Mouse (Mus musculus): ENCODE results near the gene Zfyve28.

The Zfyve28 gene

DNA sequence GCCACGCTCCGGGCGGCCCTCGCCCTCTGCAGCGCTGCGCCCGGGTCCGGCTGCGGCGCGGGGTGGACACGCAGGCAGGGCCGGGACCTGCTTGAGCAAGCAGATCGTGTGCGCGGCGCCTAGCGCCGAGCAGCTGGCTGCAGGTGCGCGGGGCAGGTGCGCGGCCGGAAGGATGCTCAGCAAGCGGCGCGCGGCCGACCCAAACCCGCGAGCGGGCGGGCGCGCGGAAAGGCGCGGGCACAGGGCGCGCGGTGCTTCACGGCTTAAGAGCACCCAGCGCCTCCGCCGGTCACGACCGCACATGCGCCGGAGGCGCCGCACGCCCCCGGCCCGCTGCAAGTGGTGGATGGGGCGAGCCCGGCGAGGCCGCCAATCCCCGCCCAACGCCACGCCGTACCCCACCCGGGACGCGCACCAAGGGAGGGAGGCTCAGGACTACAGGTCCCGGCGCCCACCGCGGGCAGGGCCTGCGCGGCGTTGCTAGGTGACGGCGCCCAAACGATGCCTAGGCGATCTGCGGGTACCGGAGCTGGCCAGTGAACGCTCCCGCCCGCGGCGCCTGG, at the start of gene Zfyve28, which contains the start of gene Cfap99:
Zfyve28 (minus strand) TSS at position 296 of the 563 bp plus-strand sequence.
Cfap99 (plus strand) TSS at position 447 of the 563 bp plus-strand sequence.
- peak; percentile 94 for DNase-seq (ENCODE audit: low spot score)

DNA sequence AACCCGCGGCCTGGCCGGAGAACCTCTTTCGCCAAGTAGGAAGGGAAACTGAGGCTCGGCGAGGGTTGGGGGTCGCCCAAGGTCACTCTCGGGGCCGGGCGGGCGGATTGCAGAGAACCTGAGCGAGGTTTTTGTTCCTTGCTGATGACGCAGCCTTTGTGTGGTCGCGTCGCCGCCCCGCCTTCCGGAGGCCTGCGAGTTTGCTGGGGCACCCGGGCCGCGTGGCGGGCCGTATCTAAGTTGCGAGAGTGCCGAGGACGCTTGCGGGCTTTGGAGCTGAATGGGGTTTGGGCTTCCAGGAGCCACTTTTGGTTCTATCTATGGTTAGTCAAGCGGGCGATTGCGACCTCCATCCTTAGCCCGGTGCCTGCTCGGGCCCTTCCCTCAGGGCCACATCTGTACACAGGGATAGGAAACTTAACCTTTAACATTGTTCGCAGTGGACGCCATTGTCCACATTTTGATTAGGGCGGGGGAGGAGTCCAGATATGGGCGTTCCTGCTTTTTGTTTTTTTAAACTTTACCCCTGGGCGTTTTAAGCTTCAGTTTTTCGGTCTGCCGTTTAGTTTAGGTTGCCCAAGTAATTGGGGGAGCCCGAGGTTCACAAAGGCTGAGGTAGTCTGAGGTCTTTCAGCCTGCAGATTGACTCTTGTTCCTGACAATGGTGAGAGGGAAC, 48.7 kb upstream of the Zfyve28 start:
- DNase-seq (ENCODE audit: low spot score) = peak; percentile 67

DNA sequence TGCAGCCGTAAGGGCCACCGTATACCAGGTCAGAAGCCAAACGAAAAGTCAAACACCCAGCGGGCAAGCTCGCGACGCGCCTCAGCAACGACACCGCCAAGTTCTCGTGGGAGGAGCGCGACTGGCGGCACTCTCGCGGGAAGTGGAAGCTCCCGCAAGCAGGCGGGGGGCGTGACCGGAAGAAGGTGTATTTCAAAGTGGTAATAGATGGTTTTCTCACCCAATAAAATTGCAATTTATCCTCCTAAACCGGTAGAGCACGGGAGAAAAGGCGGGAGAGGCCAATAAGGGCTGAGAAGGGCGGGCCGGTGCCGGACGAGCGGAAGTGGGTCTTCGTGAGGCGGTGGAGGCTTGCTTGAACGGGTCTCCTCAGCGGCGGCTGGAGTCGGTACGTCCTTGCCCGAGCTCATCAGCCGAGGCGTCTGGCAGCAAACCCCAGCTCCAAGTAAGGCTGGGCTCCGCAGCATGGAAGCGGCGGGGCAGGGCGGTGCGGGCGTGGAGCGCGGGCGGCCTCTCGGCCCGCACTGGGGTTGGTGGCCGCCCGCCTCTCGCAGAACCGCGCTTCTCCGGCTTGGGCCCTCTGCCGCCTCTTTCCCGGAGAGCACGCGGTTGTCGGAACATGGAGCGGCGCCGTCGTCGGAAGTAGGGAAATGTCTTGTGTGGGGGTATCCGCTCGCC, 48.0 kb upstream of the Zfyve28 start, which contains the start of gene Rnf4:
Rnf4 (plus strand) TSS at position 193 of the 678 bp plus-strand sequence.
- DNase-seq (ENCODE audit: low spot score) = peak; percentile 99

- no peak for DNase-seq (ENCODE audit: low spot score)
Measured at GRCm38 (mm10) chr5:34335539-34336096, 47.4 kb upstream of the Zfyve28 start.

GRCm38 (mm10) chr5:34334081-34334480, 45.8 kb upstream of the Zfyve28 start:
- no peak for DNase-seq (ENCODE audit: low spot score)

DNA sequence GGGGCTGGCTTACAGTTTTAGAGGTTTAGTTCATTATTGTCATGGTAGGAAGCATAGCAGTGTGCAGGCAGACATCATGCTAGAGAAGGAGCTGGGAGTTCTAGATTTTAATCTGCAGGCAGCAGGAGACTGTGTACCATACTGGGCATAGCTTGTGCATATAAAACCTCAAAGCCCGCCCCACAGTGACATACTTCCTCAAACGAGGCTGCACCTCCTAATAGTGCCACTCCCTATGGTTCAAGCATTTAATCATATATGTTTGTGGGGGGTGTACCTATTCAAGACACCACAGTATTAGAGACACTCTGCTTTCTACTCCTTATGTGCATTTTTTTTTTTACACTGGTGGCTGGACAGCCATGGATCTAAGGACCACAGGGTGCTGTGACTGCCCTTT, 41.9 kb upstream of the Zfyve28 start:
- DNase-seq (ENCODE audit: low spot score) = no peak

GRCm38 (mm10) chr5:34326875-34327576, 38.8 kb upstream of the Zfyve28 start:
- DNase-seq (ENCODE audit: low spot score) = peak; percentile 37

GRCm38 (mm10) chr5:34326249-34326691, 38.0 kb upstream of the Zfyve28 start:
- peak; percentile 12 for DNase-seq (ENCODE audit: low spot score)

DNA sequence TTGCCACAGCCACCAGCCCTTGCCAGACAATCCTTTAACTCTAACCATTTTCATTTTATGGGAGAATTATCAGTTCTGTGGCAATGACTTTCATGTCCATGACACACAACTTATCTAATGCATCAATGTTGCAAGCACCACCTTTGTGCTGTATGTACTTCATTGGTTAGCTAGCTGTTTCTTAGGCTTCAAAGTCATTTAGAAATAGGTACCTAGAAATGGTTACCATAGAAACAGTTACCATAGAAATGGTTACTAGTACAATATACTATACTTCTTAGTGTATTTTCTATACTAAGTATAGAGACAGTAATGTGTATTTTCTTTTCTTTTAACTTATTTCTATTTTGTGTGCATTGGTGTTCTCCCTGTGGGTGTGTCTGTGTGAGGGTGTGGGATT, 37.0 kb upstream of the Zfyve28 start:
- no peak for DNase-seq (ENCODE audit: low spot score)

DNA sequence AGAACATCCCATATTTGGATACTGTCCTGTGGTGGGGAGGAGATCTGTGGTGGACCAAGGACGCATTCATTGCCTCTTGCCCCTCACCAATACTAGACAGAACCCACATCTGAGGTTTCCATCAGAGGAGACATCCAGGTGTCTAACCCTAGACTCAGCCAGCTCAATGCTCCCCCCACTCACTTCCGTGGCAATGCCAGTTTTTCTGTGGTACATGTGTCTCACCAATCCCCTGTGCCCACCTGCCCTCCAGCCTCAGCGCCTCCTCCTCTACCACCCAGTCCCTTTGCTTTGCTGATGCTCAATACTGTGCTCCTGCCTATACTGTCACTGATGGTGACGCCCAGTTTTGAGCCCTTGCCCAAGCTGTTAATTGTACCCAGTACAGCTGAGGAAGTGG, 33.0 kb upstream of the Zfyve28 start:
- DNase-seq (ENCODE audit: low spot score) = no peak

- DNase-seq (ENCODE audit: low spot score) = no peak
Measured at GRCm38 (mm10) chr5:34319491-34320034, 31.3 kb upstream of the Zfyve28 start.

DNA sequence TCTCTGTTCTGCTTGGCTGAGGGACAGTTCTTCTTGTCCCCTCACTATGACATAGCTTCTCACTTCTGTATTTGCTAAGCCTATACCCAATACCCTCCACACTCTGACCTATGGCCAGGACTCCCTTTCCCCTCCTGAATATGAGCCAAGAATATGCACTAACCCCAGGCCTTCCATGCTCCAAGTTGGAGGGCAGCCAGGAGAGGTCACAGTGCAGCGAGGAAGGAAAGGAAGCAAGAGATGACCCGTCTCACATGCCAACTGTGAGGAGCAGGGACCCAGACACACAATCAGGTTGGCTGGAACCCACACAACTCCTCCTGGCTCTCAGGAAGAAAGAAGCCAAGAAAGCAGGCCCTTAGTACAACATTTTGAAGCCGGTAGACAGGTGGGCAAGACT, 20.8 kb upstream of the Zfyve28 start:
- DNase-seq (ENCODE audit: low spot score) = no peak

DNA sequence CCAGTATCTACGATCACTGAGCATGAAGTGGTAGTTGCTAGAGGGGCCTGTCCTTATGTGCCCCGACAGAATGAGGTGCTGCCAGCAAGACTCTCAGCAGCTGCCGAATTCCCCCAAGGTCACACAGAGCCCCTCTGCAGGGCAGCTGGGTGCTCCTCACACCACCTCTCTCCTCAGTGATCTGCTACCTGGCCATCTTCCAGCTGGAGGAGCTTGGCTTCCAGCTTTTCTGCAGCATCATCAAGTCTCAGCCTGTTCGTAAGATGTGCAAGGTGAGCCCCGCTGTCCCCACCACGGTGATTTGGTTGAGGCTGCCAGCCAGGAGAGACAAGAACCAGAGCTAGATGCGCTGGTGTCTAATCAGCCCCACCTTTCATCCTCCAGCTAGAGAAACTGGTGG, 14.1 kb upstream of the Zfyve28 start:
- DNase-seq (ENCODE audit: low spot score) = no peak

- DNase-seq (ENCODE audit: low spot score) = no peak
Measured at GRCm38 (mm10) chr5:34298937-34299535, 10.8 kb upstream of the Zfyve28 start.

GRCm38 (mm10) chr5:34298061-34298460, 9.8 kb upstream of the Zfyve28 start:
- no peak for DNase-seq (ENCODE audit: low spot score)

- no peak for DNase-seq (ENCODE audit: low spot score)
Measured at GRCm38 (mm10) chr5:34295141-34295540, 6.9 kb upstream of the Zfyve28 start.

GRCm38 (mm10) chr5:34294696-34295095, 6.4 kb upstream of the Zfyve28 start:
- no peak for DNase-seq (ENCODE audit: low spot score)

DNA sequence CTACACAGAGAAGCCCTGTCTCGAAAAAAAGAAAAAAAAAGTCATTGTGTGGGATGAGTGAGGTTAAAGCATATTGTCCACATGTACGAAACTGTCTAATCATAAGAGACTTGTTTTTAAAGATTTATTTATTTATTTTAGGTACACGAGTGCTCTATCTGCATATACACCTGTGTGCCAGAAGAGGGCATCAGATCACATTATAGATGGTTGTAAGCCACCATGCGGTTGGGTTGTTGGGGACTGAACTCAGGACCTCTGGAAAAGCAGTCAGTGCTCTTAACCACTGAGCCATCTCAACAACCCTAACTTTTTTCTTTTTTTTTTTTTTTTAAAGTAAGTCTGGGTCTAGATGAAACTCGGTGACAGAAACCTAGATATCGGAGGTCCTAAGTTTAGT, 5.1 kb upstream of the Zfyve28 start:
- peak; percentile 6 for DNase-seq (ENCODE audit: low spot score)

- DNase-seq (ENCODE audit: low spot score) = no peak
Measured at GRCm38 (mm10) chr5:34289286-34289685, 1.0 kb upstream of the Zfyve28 start.

DNA sequence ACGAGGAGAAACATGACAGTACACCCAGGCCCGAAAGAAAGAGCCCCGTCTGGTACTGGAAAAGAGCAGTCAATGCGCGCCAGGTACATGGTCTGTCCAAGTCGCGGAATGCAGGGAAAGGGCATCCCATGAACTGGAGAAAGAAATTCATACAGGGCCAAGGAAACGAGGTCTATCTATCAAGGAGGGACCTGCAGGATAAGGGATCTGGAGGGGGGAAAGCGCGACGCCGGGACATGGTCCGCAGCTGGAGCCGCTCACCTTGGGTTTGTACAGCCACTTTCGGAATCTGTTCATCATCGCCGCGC, 457 bp downstream of the Zfyve28 start:
- no peak for DNase-seq (ENCODE audit: low spot score)

DNA sequence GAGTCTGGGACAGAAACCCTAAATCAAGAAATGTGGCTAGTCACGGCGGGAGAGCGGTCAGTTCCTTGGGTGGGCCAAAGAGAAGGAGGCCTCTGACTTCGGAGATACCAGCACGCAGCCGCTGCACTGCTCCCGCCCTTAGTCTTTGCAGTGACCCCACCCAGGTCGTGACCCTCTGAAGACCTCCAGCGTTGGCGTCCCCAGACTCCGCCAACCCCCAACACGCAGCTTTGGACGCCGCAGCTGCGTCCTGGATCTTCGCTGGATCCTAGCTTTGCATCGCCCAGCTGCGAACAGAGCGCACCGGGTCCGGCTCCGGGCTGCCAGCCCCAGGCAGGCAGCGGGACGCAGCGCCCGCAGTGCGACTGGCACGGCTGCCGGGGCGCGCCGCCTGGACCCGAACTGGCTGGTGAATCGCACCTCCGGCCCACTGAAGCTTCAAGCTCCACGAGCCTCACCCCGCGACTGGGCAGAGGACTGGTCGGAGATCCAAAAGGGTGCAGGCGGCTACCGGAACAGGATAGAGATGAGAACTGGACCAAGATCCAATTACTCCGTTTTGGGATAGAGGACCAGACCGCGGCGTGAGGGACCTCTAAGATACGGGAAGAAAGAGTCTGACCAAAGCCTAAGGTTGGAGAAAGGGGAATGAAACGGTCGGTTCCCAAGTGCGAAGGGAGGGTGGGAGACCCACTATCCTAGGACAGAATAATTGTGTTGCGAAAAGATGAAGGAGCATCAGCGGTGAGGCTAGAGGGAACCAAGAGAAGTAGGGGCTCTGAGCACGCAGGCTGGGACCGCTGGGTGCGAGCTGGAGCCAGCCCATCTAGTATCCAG, 1.0 kb downstream of the Zfyve28 start:
- DNase-seq (ENCODE audit: low spot score) = peak; percentile 51

All from retina, embryonic 14.5 days (tissue).